Mouse (Mus musculus): ENCODE results near the gene Proz. TPM values are rescaled to one million over a fixed set of nuclear protein-coding genes. Genes with fewer than 3 reads are reported as not detected.
"Not testable (repeated sequence)": the region's sequence is repeated elsewhere in the genome, so short reads cannot be mapped to it uniquely, and the experiment has no call there.

Gene Proz
- total and polyA plus RNA-seq, 2 experiments from 2014 or later, result 0.24 to 0.91 TPM

- H3K27ac ChIP-seq (ENCODE audit: low read depth, low read length), result no peak overlapping the region
- H3K4me2 ChIP-seq (ENCODE audit: low read depth), result no peak overlapping the region
- no peaks in the 10 kb centered on the region for H3K9me3 ChIP-seq (ENCODE audit: low read length)
- TF ChIP-seq CTCF (IDR thresholded peaks at IDR 0.05; ENCODE audit: low read depth), result no peak
- no peak overlapping the region for H3K4me3 ChIP-seq (ENCODE audit: low read depth, low read length)
- H3K36me3 ChIP-seq (ENCODE audit: insufficient read depth), result no peaks in the 10 kb centered on the region
- 85% methylated on average over 16 of the region's 16 CpGs for whole genome bisulfite sequencing
- no peak overlapping the region for H3K9ac ChIP-seq
- ATAC-seq, result no peak
- DNase-seq, result no peak
- H3K4me1 ChIP-seq (ENCODE audit: insufficient read depth), result no peaks in the 10 kb centered on the region
- H3K27me3 ChIP-seq (ENCODE audit: insufficient read depth, low read length), result no peaks in the 10 kb centered on the region
These were observed 2.4 kb downstream of the Proz start for GRCm38 (mm10) chr8:13063112-13063511.

GRCm38 (mm10) chr8:13073255-13073654 is 12.5 kb downstream of the Proz start:
- ATAC-seq (no peak), DNase-seq (no peak)
- WGBS, result 96% methylated on average over 11 of the region's 11 CpGs
- no peaks in the 10 kb centered on the region for H3K9me3 ChIP-seq (ENCODE audit: low read length)
- H3K36me3 ChIP-seq (ENCODE audit: insufficient read depth), result peaks cover 57% of the 10 kb centered on the region
- H3K27ac ChIP-seq (ENCODE audit: low read depth, low read length), result no peak overlapping the region
- TF ChIP-seq CTCF (IDR thresholded peaks at IDR 0.05; ENCODE audit: low read depth), result no peak
- no peaks in the 10 kb centered on the region for H3K27me3 ChIP-seq (ENCODE audit: insufficient read depth, low read length)
- H3K4me1 ChIP-seq (ENCODE audit: insufficient read depth), result no peaks in the 10 kb centered on the region
- H3K9ac ChIP-seq, result no peak overlapping the region
- H3K4me2 ChIP-seq (ENCODE audit: low read depth), result no peak overlapping the region
- no peak overlapping the region for H3K4me3 ChIP-seq (ENCODE audit: low read depth, low read length)

GRCm38 (mm10) chr8:13075044-13075443 is 14.3 kb downstream of the Proz start:
- Histone ChIP-seq H3K27ac (ENCODE audit: low read depth, low read length) (no peak overlapping the region), H3K4me3 (ENCODE audit: low read depth, low read length) (no peak overlapping the region), H3K4me2 (ENCODE audit: low read depth) (no peak overlapping the region), H3K9me3 (ENCODE audit: low read length) (no peaks in the 10 kb centered on the region), H3K4me1 (ENCODE audit: insufficient read depth) (no peaks in the 10 kb centered on the region), H3K27me3 (ENCODE audit: insufficient read depth, low read length) (no peaks in the 10 kb centered on the region), H3K36me3 (ENCODE audit: insufficient read depth) (peaks cover 74% of the 10 kb centered on the region), H3K9ac (no peak overlapping the region)
- DNase-seq (no peak), ATAC-seq (no peak)
- TF ChIP-seq CTCF (IDR thresholded peaks at IDR 0.05; ENCODE audit: low read depth), result no peak
- WGBS, result 96% methylated on average over 8 of the region's 8 CpGs

GRCm38 (mm10) chr8:13075579-13075978 is 14.9 kb downstream of the Proz start:
- H3K27me3 ChIP-seq (ENCODE audit: insufficient read depth, low read length); H3K27ac ChIP-seq (ENCODE audit: low read depth, low read length); H3K9me3 ChIP-seq (ENCODE audit: low read length); DNase-seq; H3K4me2 ChIP-seq (ENCODE audit: low read depth); H3K4me3 ChIP-seq (ENCODE audit: low read depth, low read length); H3K4me1 ChIP-seq (ENCODE audit: insufficient read depth); H3K9ac ChIP-seq; ATAC-seq: not testable (repeated sequence)
- peaks cover 79% of the 10 kb centered on the region for H3K36me3 ChIP-seq (ENCODE audit: insufficient read depth)
- 95% methylated on average over 1 of the region's 1 CpGs for WGBS

- Histone ChIP-seq H3K27ac (ENCODE audit: low read depth, low read length) (no peak overlapping the region), H3K9me3 (ENCODE audit: low read length) (no peaks in the 10 kb centered on the region), H3K4me2 (ENCODE audit: low read depth) (no peak overlapping the region), H3K36me3 (ENCODE audit: insufficient read depth) (peaks cover 98% of the 10 kb centered on the region), H3K4me1 (ENCODE audit: insufficient read depth) (no peaks in the 10 kb centered on the region), H3K9ac (no peak overlapping the region), H3K27me3 (ENCODE audit: insufficient read depth, low read length) (no peaks in the 10 kb centered on the region), H3K4me3 (ENCODE audit: low read depth, low read length) (no peak overlapping the region)
- no peak for ATAC-seq
- WGBS, result 85% methylated on average over 7 of the region's 7 CpGs
- no peak for DNase-seq
- no peak for TF ChIP-seq CTCF (IDR thresholded peaks at IDR 0.05; ENCODE audit: low read depth)
These were observed 16.8 kb downstream of the Proz start for GRCm38 (mm10) chr8:13077542-13077941.

GRCm38 (mm10) chr8:13104691-13105086 is 44.0 kb downstream of the Proz start:
- H3K4me1 ChIP-seq (ENCODE audit: insufficient read depth), result peaks cover 14% of the 10 kb centered on the region
- WGBS, result 3% methylated on average over 42 of the region's 45 CpGs
- H3K9ac ChIP-seq, result peak overlapping the region; percentile 82
- no peak; the same call in 1 of the 2 replicates for TF ChIP-seq CTCF (IDR thresholded peaks at IDR 0.05; ENCODE audit: low read depth)
- H3K27me3 ChIP-seq (ENCODE audit: insufficient read depth, low read length), result no peaks in the 10 kb centered on the region
- ATAC-seq (peak; percentile 87), DNase-seq (peak; percentile 94)
- peak overlapping the region; percentile 96 for H3K4me3 ChIP-seq (ENCODE audit: low read depth, low read length)
- H3K9me3 ChIP-seq (ENCODE audit: low read length), result no peaks in the 10 kb centered on the region
- H3K36me3 ChIP-seq (ENCODE audit: insufficient read depth), result peaks cover 10% of the 10 kb centered on the region; the same call in 1 of the 2 replicates
- H3K27ac ChIP-seq (ENCODE audit: low read depth, low read length), result peak overlapping the region; percentile 97
- H3K4me2 ChIP-seq (ENCODE audit: low read depth), result peak overlapping the region; percentile 94

GRCm38 (mm10) chr8:13105087-13105881 is 44.6 kb downstream of the Proz start, which contains the start of the genes Pcid2 and Cul4a:
Gene Pcid2, minus strand, starts transcription at chr8:13105459.
Gene Cul4a, plus strand, starts transcription at chr8:13105621.
- Histone ChIP-seq H3K4me2 (ENCODE audit: low read depth) (peak within 1 kb of the TSS; percentile 94), H3K9me3 (ENCODE audit: low read length) (no peaks in the 10 kb centered on the region), H3K27me3 (ENCODE audit: insufficient read depth, low read length) (no peaks in the 10 kb centered on the region), H3K9ac (peak within 1 kb of the TSS; percentile 91), H3K4me3 (ENCODE audit: low read depth, low read length) (peak within 1 kb of the TSS; percentile 96), H3K36me3 (ENCODE audit: insufficient read depth) (peaks cover 4% of the 10 kb centered on the region; the same call in 1 of the 2 replicates), H3K4me1 (ENCODE audit: insufficient read depth) (peaks cover 14% of the 10 kb centered on the region), H3K27ac (ENCODE audit: low read depth, low read length) (peak within 1 kb of the TSS; percentile 97)
- DNase-seq (peak; percentile 99), ATAC-seq (peak; percentile 94)
- TF ChIP-seq CTCF (IDR thresholded peaks at IDR 0.05; ENCODE audit: low read depth), result peak; percentile 78
- under 1% methylated on average over 80 of the region's 87 CpGs for WGBS

All from forebrain, postnatal 0 days (tissue).